Mouse (Mus musculus) thymus, adult 2 months (tissue): ENCODE measurements around the gene Syce2.

Experiments used
- CTCF ChIP-seq: fragments of 200-500 bp; IDR thresholded peaks from 2 replicates; pipeline ENCODE4 v1.5.1; 2012; ENCODE audit warnings: mild to moderate bottlenecking, control low read depth, low read length, moderate library complexity, borderline replicate concordance; ENCODE audit not compliant: control insufficient read depth, poor library complexity, insufficient read depth; ENCODE audit errors: extremely low read depth
- POLR2A ChIP-seq: fragments of 200-500 bp; IDR thresholded peaks from 2 replicates; pipeline ENCODE4 v1.6.1; 2012; ENCODE audit warnings: mild to moderate bottlenecking, low read length, control low read depth, moderate library complexity; ENCODE audit not compliant: control insufficient read depth, poor library complexity, insufficient read depth; ENCODE audit errors: extremely low read depth

GRCm38 (mm10) chr8:84856434-84856833, 15.5 kb upstream of the Syce2 start:
- no peak for TF ChIP-seq CTCF
- no peak for TF ChIP-seq POLR2A
